Mouse (Mus musculus) MEL (cell line): ENCODE data around the gene Tnfrsf1b. TPM values are rescaled to one million over a fixed set of nuclear protein-coding genes. Genes with fewer than 3 reads are reported as not detected.

Experiments used
- DNase-seq: peaks from one replicate; pipeline ENCODE4 v3.0.0; 2011; ENCODE audit warnings: low read depth, low spot score
- H3K27ac ChIP-seq: 2 replicates; pipeline ENCODE4 v1.5.1; 2012; ENCODE audit warnings: low read depth, mild to moderate bottlenecking, control low read depth, low read length, moderate library complexity; ENCODE audit not compliant: control insufficient read depth
- H3K27me3 ChIP-seq, 2 experiments: fragments of 150-350 bp in 1 of 2; sonication (generic) in 1 of 2; 2 replicates each; pipeline ENCODE4 v1.6.1; 2012; ENCODE audit warnings: low read length in 2 of 2, mild to moderate bottlenecking in 2 of 2, improper control_type of control experiment in 1 of 2, moderate library complexity in 1 of 2; ENCODE audit not compliant: insufficient read depth in 2 of 2, control insufficient read depth in 1 of 2
- H3K36me3 ChIP-seq, 2 experiments: 2 replicates each; pipeline ENCODE4 v1.6.1; 2012 to 2014; ENCODE audit warnings: low read length in 2 of 2, improper control_type of control experiment in 1 of 2, inconsistent platforms in 1 of 2, mild to moderate bottlenecking in 1 of 2; ENCODE audit not compliant: insufficient read depth in 2 of 2, control insufficient read depth in 1 of 2
- H3K4me1 ChIP-seq, 2 experiments: fragments of 150-350 bp in 1 of 2; sonication (generic) in 1 of 2; 2 replicates each; pipeline ENCODE4 v1.6.1; 2012; ENCODE audit warnings: low read length in 2 of 2, improper control_type of control experiment in 1 of 2, mild to moderate bottlenecking in 1 of 2; ENCODE audit not compliant: insufficient read depth in 2 of 2, control insufficient read depth in 1 of 2
- H3K4me3 ChIP-seq, 2 experiments: fragments of 150-350 bp in 1 of 2; sonication (generic) in 1 of 2; 2 replicates each; pipeline ENCODE4 v1.5.1; 2012; ENCODE audit warnings: low read depth in 2 of 2, low read length in 2 of 2, mild to moderate bottlenecking in 2 of 2, moderate library complexity in 2 of 2, control low read depth in 1 of 2, improper control_type of control experiment in 1 of 2; ENCODE audit not compliant: control insufficient read depth in 1 of 2, insufficient read depth in 1 of 2
- H3K79me2 ChIP-seq: 2 replicates; pipeline ENCODE4 v1.6.1; 2012; ENCODE audit warnings: mild to moderate bottlenecking, low read length, moderate library complexity; ENCODE audit not compliant: control insufficient read depth, poor library complexity, insufficient read depth
- H3K9ac ChIP-seq: 2 replicates; pipeline ENCODE4 v1.6.1; 2012; ENCODE audit warnings: low read depth, mild to moderate bottlenecking, control low read depth, low read length, moderate library complexity; ENCODE audit not compliant: control insufficient read depth, poor library complexity, severe bottlenecking
- H3K9me3 ChIP-seq: fragments of 150-350 bp; sonication (generic); replicated peaks from 2 replicates; pipeline ENCODE4 v1.6.1; 2012; ENCODE audit warnings: mild to moderate bottlenecking, low read length, improper control_type of control experiment, moderate library complexity; ENCODE audit not compliant: insufficient read depth
- BHLHE40 ChIP-seq: IDR thresholded peaks from 2 replicates; pipeline ENCODE4 v1.6.1; 2012; ENCODE audit warnings: low read depth, mild to moderate bottlenecking, inconsistent platforms, low read length, improper control_type of control experiment, borderline replicate concordance
- E2F4 ChIP-seq: IDR thresholded peaks from 2 replicates; pipeline ENCODE4 v1.6.1; 2011; ENCODE audit warnings: low read depth, low read length, improper control_type of control experiment, borderline replicate concordance
- ELF1 ChIP-seq: IDR thresholded peaks from 2 replicates; pipeline ENCODE4 v1.6.1; 2014; ENCODE audit warnings: low read depth, mild to moderate bottlenecking, inconsistent platforms, low read length, improper control_type of control experiment, moderate library complexity
- EP300 ChIP-seq, 2 experiments: IDR thresholded peaks; 2 replicates each; pipeline ENCODE4 v1.6.1; 2011; ENCODE audit warnings: improper control_type of control experiment in 2 of 2, low read length in 2 of 2, low read depth in 1 of 2, mild to moderate bottlenecking in 1 of 2
- ETS1 ChIP-seq: IDR thresholded peaks from 2 replicates; pipeline ENCODE4 v1.6.1; 2012; ENCODE audit warnings: low read depth, mild to moderate bottlenecking, inconsistent platforms, low read length, improper control_type of control experiment, moderate library complexity
- GABPA ChIP-seq: IDR thresholded peaks from 2 replicates; pipeline ENCODE4 v1.6.1; 2012; ENCODE audit warnings: low read depth, mild to moderate bottlenecking, inconsistent platforms, low read length, improper control_type of control experiment, moderate library complexity
- GATA1 ChIP-seq: IDR thresholded peaks from 2 replicates; pipeline ENCODE4 v1.6.1; 2011; ENCODE audit warnings: low read depth, low read length, improper control_type of control experiment
- HCFC1 ChIP-seq: IDR thresholded peaks from 2 replicates; pipeline ENCODE4 v1.6.1; 2012; ENCODE audit warnings: low read depth, mild to moderate bottlenecking, inconsistent platforms, low read length, improper control_type of control experiment, moderate library complexity
- JUND ChIP-seq: IDR thresholded peaks from 2 replicates; pipeline ENCODE4 v1.6.1; 2011; ENCODE audit warnings: low read depth, mild to moderate bottlenecking, improper control_type of control experiment, low read length
- KAT2A ChIP-seq: conservative IDR thresholded peaks from 2 replicates; pipeline ENCODE4 v1.6.1; 2012; ENCODE audit warnings: low read depth, low read length, improper control_type of control experiment, inconsistent platforms
- MAFK ChIP-seq: IDR thresholded peaks from 2 replicates; pipeline ENCODE4 v1.6.1; 2011; ENCODE audit warnings: low read depth, mild to moderate bottlenecking, low read length, improper control_type of control experiment, borderline replicate concordance
- MAX ChIP-seq: IDR thresholded peaks from 2 replicates; pipeline ENCODE4 v1.6.1; 2011; ENCODE audit warnings: low read length, improper control_type of control experiment
- MAZ ChIP-seq: IDR thresholded peaks from 2 replicates; pipeline ENCODE4 v1.6.1; 2012; ENCODE audit warnings: low read depth, mild to moderate bottlenecking, inconsistent platforms, low read length, improper control_type of control experiment
- MEF2A ChIP-seq: IDR thresholded peaks from 2 replicates; pipeline ENCODE4 v1.6.1; 2014; ENCODE audit warnings: low read depth, mild to moderate bottlenecking, inconsistent platforms, low read length, improper control_type of control experiment; ENCODE audit not compliant: poor library complexity, insufficient replicate concordance, severe bottlenecking; ENCODE audit errors: extremely low read depth
- MXI1 ChIP-seq: IDR thresholded peaks from 2 replicates; pipeline ENCODE4 v1.6.1; 2011; ENCODE audit warnings: mild to moderate bottlenecking, low read depth, low read length, improper control_type of control experiment
- MYC ChIP-seq: IDR thresholded peaks from 2 replicates; pipeline ENCODE4 v1.6.1; 2011; ENCODE audit warnings: low read depth, mild to moderate bottlenecking, low read length, improper control_type of control experiment, moderate library complexity
- NRF1 ChIP-seq: IDR thresholded peaks from 2 replicates; pipeline ENCODE4 v1.6.1; 2014; ENCODE audit warnings: low read depth, mild to moderate bottlenecking, inconsistent platforms, low read length, improper control_type of control experiment, moderate library complexity; ENCODE audit not compliant: poor library complexity, insufficient read depth, severe bottlenecking
- POLR2AphosphoS2 ChIP-seq: IDR thresholded peaks from 2 replicates; pipeline ENCODE4 v1.6.1; 2011; ENCODE audit warnings: low read length, improper control_type of control experiment
- POLR2AphosphoS5 ChIP-seq: IDR thresholded peaks from 2 replicates; pipeline ENCODE4 v1.6.1; 2012; ENCODE audit warnings: low read depth, borderline replicate concordance, mild to moderate bottlenecking, inconsistent platforms, low read length, moderate library complexity, mixed read lengths
- RAD21 ChIP-seq: IDR thresholded peaks from 2 replicates; pipeline ENCODE4 v1.6.1; 2011; ENCODE audit warnings: mild to moderate bottlenecking, low read depth, low read length, improper control_type of control experiment
- RCOR1 ChIP-seq: IDR thresholded peaks from 2 replicates; pipeline ENCODE4 v1.6.1; 2012; ENCODE audit warnings: low read depth, mild to moderate bottlenecking, inconsistent platforms, low read length, improper control_type of control experiment
- SIN3A ChIP-seq: IDR thresholded peaks from 2 replicates; pipeline ENCODE4 v1.6.1; 2012; ENCODE audit warnings: low read length, improper control_type of control experiment, inconsistent platforms
- SMC3 ChIP-seq: IDR thresholded peaks from 2 replicates; pipeline ENCODE4 v1.6.1; 2011; ENCODE audit warnings: low read depth, low read length, improper control_type of control experiment
- TAL1 ChIP-seq: IDR thresholded peaks from 2 replicates; pipeline ENCODE4 v1.6.1; 2012; ENCODE audit warnings: mild to moderate bottlenecking, inconsistent platforms, low read length, moderate library complexity, mixed read lengths
- TBP ChIP-seq: IDR thresholded peaks from 2 replicates; pipeline ENCODE4 v1.8.0; 2011; ENCODE audit warnings: low read depth, low read length, improper control_type of control experiment
- TCF12 ChIP-seq: IDR thresholded peaks from 2 replicates; pipeline ENCODE4 v1.6.1; 2014; ENCODE audit warnings: low read depth, mild to moderate bottlenecking, inconsistent platforms, low read length, improper control_type of control experiment, moderate library complexity
- UBTF ChIP-seq: IDR thresholded peaks from 2 replicates; pipeline ENCODE4 v1.6.1; 2012; ENCODE audit warnings: low read depth, mild to moderate bottlenecking, inconsistent platforms, low read length, improper control_type of control experiment, moderate library complexity, borderline replicate concordance; ENCODE audit not compliant: insufficient read depth
- USF1 ChIP-seq: IDR thresholded peaks from 2 replicates; pipeline ENCODE4 v1.6.1; 2014; ENCODE audit warnings: low read depth, mild to moderate bottlenecking, inconsistent platforms, low read length, improper control_type of control experiment, moderate library complexity
- USF2 ChIP-seq, 2 experiments: IDR thresholded peaks; 2 replicates each; pipeline ENCODE4 v1.6.1; 2011 to 2012; ENCODE audit warnings: improper control_type of control experiment in 2 of 2, low read length in 2 of 2, borderline replicate concordance in 1 of 2, inconsistent platforms in 1 of 2, low read depth in 1 of 2, mild to moderate bottlenecking in 1 of 2; ENCODE audit not compliant: insufficient read depth in 1 of 2
- ZC3H11A ChIP-seq: IDR thresholded peaks from 2 replicates; pipeline ENCODE4 v1.6.1; 2012; ENCODE audit warnings: low read depth, mild to moderate bottlenecking, inconsistent platforms, low read length, improper control_type of control experiment
- ZKSCAN1 ChIP-seq: IDR thresholded peaks from 2 replicates; pipeline ENCODE4 v1.6.1; 2012; ENCODE audit warnings: low read depth, mild to moderate bottlenecking, inconsistent platforms, low read length, improper control_type of control experiment, moderate library complexity
- ZNF384 ChIP-seq: IDR thresholded peaks from 2 replicates; pipeline ENCODE4 v1.6.1; 2012; ENCODE audit warnings: low read depth, mild to moderate bottlenecking, inconsistent platforms, low read length, improper control_type of control experiment
- polyA plus RNA-seq, 2 experiments: library from polyadenylated mRNA; stranded (reverse) in 1 of 2; unstranded in 1 of 2; fragments of >175 nt in 1 of 2; fragments of >200 nt in 1 of 2; gene quantifications; 2 replicates each; pipeline versions ENCODE4 v1.2.1 to v1.2.4; 2012; ENCODE audit warnings: low replicate concordance in 2 of 2, low read depth in 1 of 2; ENCODE audit not compliant: insufficient read length in 2 of 2, insufficient read depth in 1 of 2, missing spikeins in 1 of 2
- total RNA-seq: library from RNA; depleted of rRNA; stranded (reverse); fragments of 300-350 nt; gene quantifications from 2 replicates; pipeline ENCODE4 v1.2.3, GENCODE M21; 2012

The Tnfrsf1b gene
- total and polyA plus RNA-seq, 3 experiments = 0.58 to 1.2 TPM; not detected in 1

DNA sequence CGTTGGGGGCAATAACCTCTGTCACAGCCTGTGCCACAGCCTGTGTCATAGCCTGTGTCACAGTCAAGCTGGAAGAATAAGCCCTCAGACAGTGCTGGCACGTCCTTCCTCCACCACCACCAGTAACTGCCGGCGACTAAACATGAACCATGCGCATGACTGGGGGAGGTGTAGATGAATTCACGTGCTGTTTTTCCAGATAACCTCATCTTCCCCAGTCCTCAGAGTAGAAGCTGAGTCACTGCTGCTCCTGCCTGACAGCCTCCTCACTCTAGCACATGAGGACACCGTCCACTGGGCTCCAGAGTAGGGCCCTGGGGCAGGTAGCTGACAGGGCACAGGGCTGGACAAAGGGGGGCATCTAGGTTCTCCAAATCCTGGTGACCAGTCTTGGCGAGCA is 24.6 kb downstream of the Tnfrsf1b start:
- H3K27ac ChIP-seq = peak overlapping the region; percentile 65
- no peaks in the 10 kb centered on the region for H3K27me3 ChIP-seq
- H3K9ac ChIP-seq = peak overlapping the region; percentile 21
- peak; percentile 80 for DNase-seq
- H3K4me3 ChIP-seq = no peak overlapping the region
- H3K36me3 ChIP-seq = peaks cover 0 to 10% of the 10 kb centered on the region in 2 experiments; a peak in 2 of 4 replicates
- peaks cover 7 to 15% of the 10 kb centered on the region in 2 experiments for H3K4me1 ChIP-seq
- H3K9me3 ChIP-seq = no peaks in the 10 kb centered on the region
- peak in 1 of 2 experiments; percentile 72; a peak in 2 of 4 replicates for TF ChIP-seq EP300 (IDR thresholded peaks at IDR 0.05; ENCODE audit: low read depth in 1 of 2, low read length in 2 of 2)
- no peak for TF ChIP-seq KAT2A
- TF ChIP-seq MYC = peak; percentile 94
- TF ChIP-seq USF2 (IDR thresholded peaks at IDR 0.05; ENCODE audit: borderline replicate concordance in 1 of 2, insufficient read depth in 1 of 2, low read depth in 1 of 2, low read length in 2 of 2) = no peak
- TF ChIP-seq GATA1 = 0 out of 2 replicates have a peak, but pooled peaks have one; percentile 4
- TF ChIP-seq MEF2A = no peak
- no peak for TF ChIP-seq ZC3H11A
- TF ChIP-seq HCFC1 = no peak
- TF ChIP-seq USF1 = peak; percentile 54; the same call in 1 of the 2 replicates
- no peak for TF ChIP-seq ELF1
- TF ChIP-seq SMC3 = no peak
- peak; percentile 58; the same call in 1 of the 2 replicates for TF ChIP-seq SIN3A
- no peak for TF ChIP-seq MAZ
- TF ChIP-seq ETS1 = peak; percentile 70
- TF ChIP-seq MAFK = no peak
- no peak for TF ChIP-seq ZKSCAN1
- TF ChIP-seq E2F4 = no peak
- no peak for TF ChIP-seq POLR2AphosphoS5
- TF ChIP-seq TBP = no peak
- TF ChIP-seq JUND = no peak
- TF ChIP-seq POLR2AphosphoS2 = no peak
- peak; percentile 49 for TF ChIP-seq TAL1
- no peak for TF ChIP-seq ZNF384
- peak; percentile 98 for TF ChIP-seq BHLHE40
- peak; percentile 93 for TF ChIP-seq MAX
- TF ChIP-seq NRF1 = no peak
- no peak for TF ChIP-seq RAD21
- TF ChIP-seq MXI1 = peak; percentile 87
- peak; percentile 28; the same call in 1 of the 2 replicates for TF ChIP-seq TCF12
- TF ChIP-seq RCOR1 = no peak
- TF ChIP-seq GABPA = no peak
- no peak for TF ChIP-seq UBTF
- no peaks in the 10 kb centered on the region for H3K79me2 ChIP-seq
